Mouse (Mus musculus) MEL (cell line): ENCODE results near the gene Stx17. TPM values are rescaled to one million over a fixed set of nuclear protein-coding genes. Genes with fewer than 3 reads are reported as not detected.
A peak's percentile ranks its signal among the peaks of the same experiment; 100 is the strongest.

Experiments used
- DNase-seq: peaks from one replicate; pipeline ENCODE4 v3.0.0; 2011; ENCODE audit warnings: low read depth, low spot score
- H3K27ac ChIP-seq: 2 replicates; pipeline ENCODE4 v1.5.1; 2012; ENCODE audit warnings: low read depth, mild to moderate bottlenecking, control low read depth, low read length, moderate library complexity; ENCODE audit not compliant: control insufficient read depth
- H3K27me3 ChIP-seq, 2 experiments: fragments of 150-350 bp in 1 of 2; sonication (generic) in 1 of 2; 2 replicates each; pipeline ENCODE4 v1.6.1; 2012; ENCODE audit warnings: low read length in 2 of 2, mild to moderate bottlenecking in 2 of 2, improper control_type of control experiment in 1 of 2, moderate library complexity in 1 of 2; ENCODE audit not compliant: insufficient read depth in 2 of 2, control insufficient read depth in 1 of 2
- H3K36me3 ChIP-seq, 2 experiments: 2 replicates each; pipeline ENCODE4 v1.6.1; 2012 to 2014; ENCODE audit warnings: low read length in 2 of 2, improper control_type of control experiment in 1 of 2, inconsistent platforms in 1 of 2, mild to moderate bottlenecking in 1 of 2; ENCODE audit not compliant: insufficient read depth in 2 of 2, control insufficient read depth in 1 of 2
- H3K4me1 ChIP-seq, 2 experiments: fragments of 150-350 bp in 1 of 2; sonication (generic) in 1 of 2; 2 replicates each; pipeline ENCODE4 v1.6.1; 2012; ENCODE audit warnings: low read length in 2 of 2, improper control_type of control experiment in 1 of 2, mild to moderate bottlenecking in 1 of 2; ENCODE audit not compliant: insufficient read depth in 2 of 2, control insufficient read depth in 1 of 2
- H3K4me3 ChIP-seq, 2 experiments: fragments of 150-350 bp in 1 of 2; sonication (generic) in 1 of 2; 2 replicates each; pipeline ENCODE4 v1.5.1; 2012; ENCODE audit warnings: low read depth in 2 of 2, low read length in 2 of 2, mild to moderate bottlenecking in 2 of 2, moderate library complexity in 2 of 2, control low read depth in 1 of 2, improper control_type of control experiment in 1 of 2; ENCODE audit not compliant: control insufficient read depth in 1 of 2, insufficient read depth in 1 of 2
- H3K79me2 ChIP-seq: 2 replicates; pipeline ENCODE4 v1.6.1; 2012; ENCODE audit warnings: mild to moderate bottlenecking, low read length, moderate library complexity; ENCODE audit not compliant: control insufficient read depth, poor library complexity, insufficient read depth
- H3K9ac ChIP-seq: 2 replicates; pipeline ENCODE4 v1.6.1; 2012; ENCODE audit warnings: low read depth, mild to moderate bottlenecking, control low read depth, low read length, moderate library complexity; ENCODE audit not compliant: control insufficient read depth, poor library complexity, severe bottlenecking
- H3K9me3 ChIP-seq: fragments of 150-350 bp; sonication (generic); replicated peaks from 2 replicates; pipeline ENCODE4 v1.6.1; 2012; ENCODE audit warnings: mild to moderate bottlenecking, low read length, improper control_type of control experiment, moderate library complexity; ENCODE audit not compliant: insufficient read depth
- BHLHE40 ChIP-seq: IDR thresholded peaks from 2 replicates; pipeline ENCODE4 v1.6.1; 2012; ENCODE audit warnings: low read depth, mild to moderate bottlenecking, inconsistent platforms, low read length, improper control_type of control experiment, borderline replicate concordance
- CHD1 ChIP-seq: IDR thresholded peaks from 2 replicates; pipeline ENCODE4 v1.6.1; 2012; ENCODE audit warnings: low read depth, mild to moderate bottlenecking, inconsistent platforms, low read length, improper control_type of control experiment
- CHD2 ChIP-seq: IDR thresholded peaks from 2 replicates; pipeline ENCODE4 v1.6.1; 2011; ENCODE audit warnings: low read length, improper control_type of control experiment
- CTCF ChIP-seq, 3 experiments: IDR thresholded peaks in 2 of 3; conservative IDR thresholded peaks in 1 of 3; 2 replicates each; pipeline ENCODE4 v1.5.1; 2011 to 2012; ENCODE audit warnings: low read length in 3 of 3, low read depth in 2 of 3, mild to moderate bottlenecking in 2 of 3, improper control_type of control experiment in 1 of 3, inconsistent platforms in 1 of 3, mixed read lengths in 1 of 3, moderate library complexity in 1 of 3; ENCODE audit not compliant: control insufficient read depth in 1 of 3, insufficient read depth in 1 of 3, poor library complexity in 1 of 3, severe bottlenecking in 1 of 3
- E2F4 ChIP-seq: IDR thresholded peaks from 2 replicates; pipeline ENCODE4 v1.6.1; 2011; ENCODE audit warnings: low read depth, low read length, improper control_type of control experiment, borderline replicate concordance
- ELF1 ChIP-seq: IDR thresholded peaks from 2 replicates; pipeline ENCODE4 v1.6.1; 2014; ENCODE audit warnings: low read depth, mild to moderate bottlenecking, inconsistent platforms, low read length, improper control_type of control experiment, moderate library complexity
- EP300 ChIP-seq, 2 experiments: IDR thresholded peaks; 2 replicates each; pipeline ENCODE4 v1.6.1; 2011; ENCODE audit warnings: improper control_type of control experiment in 2 of 2, low read length in 2 of 2, low read depth in 1 of 2, mild to moderate bottlenecking in 1 of 2
- ETS1 ChIP-seq: IDR thresholded peaks from 2 replicates; pipeline ENCODE4 v1.6.1; 2012; ENCODE audit warnings: low read depth, mild to moderate bottlenecking, inconsistent platforms, low read length, improper control_type of control experiment, moderate library complexity
- GABPA ChIP-seq: IDR thresholded peaks from 2 replicates; pipeline ENCODE4 v1.6.1; 2012; ENCODE audit warnings: low read depth, mild to moderate bottlenecking, inconsistent platforms, low read length, improper control_type of control experiment, moderate library complexity
- GATA1 ChIP-seq: IDR thresholded peaks from 2 replicates; pipeline ENCODE4 v1.6.1; 2011; ENCODE audit warnings: low read depth, low read length, improper control_type of control experiment
- HCFC1 ChIP-seq: IDR thresholded peaks from 2 replicates; pipeline ENCODE4 v1.6.1; 2012; ENCODE audit warnings: low read depth, mild to moderate bottlenecking, inconsistent platforms, low read length, improper control_type of control experiment, moderate library complexity
- MAFK ChIP-seq: IDR thresholded peaks from 2 replicates; pipeline ENCODE4 v1.6.1; 2011; ENCODE audit warnings: low read depth, mild to moderate bottlenecking, low read length, improper control_type of control experiment, borderline replicate concordance
- MAX ChIP-seq: IDR thresholded peaks from 2 replicates; pipeline ENCODE4 v1.6.1; 2011; ENCODE audit warnings: low read length, improper control_type of control experiment
- MAZ ChIP-seq: IDR thresholded peaks from 2 replicates; pipeline ENCODE4 v1.6.1; 2012; ENCODE audit warnings: low read depth, mild to moderate bottlenecking, inconsistent platforms, low read length, improper control_type of control experiment
- MEF2A ChIP-seq: IDR thresholded peaks from 2 replicates; pipeline ENCODE4 v1.6.1; 2014; ENCODE audit warnings: low read depth, mild to moderate bottlenecking, inconsistent platforms, low read length, improper control_type of control experiment; ENCODE audit not compliant: poor library complexity, insufficient replicate concordance, severe bottlenecking; ENCODE audit errors: extremely low read depth
- MXI1 ChIP-seq: IDR thresholded peaks from 2 replicates; pipeline ENCODE4 v1.6.1; 2011; ENCODE audit warnings: mild to moderate bottlenecking, low read depth, low read length, improper control_type of control experiment
- MYB ChIP-seq: IDR thresholded peaks from 2 replicates; pipeline ENCODE4 v1.6.1; 2011; ENCODE audit warnings: mild to moderate bottlenecking, low read depth, low read length, improper control_type of control experiment
- MYC ChIP-seq: IDR thresholded peaks from 2 replicates; pipeline ENCODE4 v1.6.1; 2011; ENCODE audit warnings: low read depth, mild to moderate bottlenecking, low read length, improper control_type of control experiment, moderate library complexity
- NELFE ChIP-seq: IDR thresholded peaks from 2 replicates; pipeline ENCODE4 v1.6.1; 2011; ENCODE audit warnings: low read depth, low read length, improper control_type of control experiment
- NRF1 ChIP-seq: IDR thresholded peaks from 2 replicates; pipeline ENCODE4 v1.6.1; 2014; ENCODE audit warnings: low read depth, mild to moderate bottlenecking, inconsistent platforms, low read length, improper control_type of control experiment, moderate library complexity; ENCODE audit not compliant: poor library complexity, insufficient read depth, severe bottlenecking
- POLR2A ChIP-seq, 2 experiments: IDR thresholded peaks; 2 replicates each; pipeline ENCODE4 v1.6.1; 2011 to 2012; ENCODE audit warnings: low read length in 2 of 2, mild to moderate bottlenecking in 2 of 2, control low read depth in 1 of 2, improper control_type of control experiment in 1 of 2, low read depth in 1 of 2, moderate library complexity in 1 of 2; ENCODE audit not compliant: control insufficient read depth in 1 of 2, insufficient read depth in 1 of 2, poor library complexity in 1 of 2
- POLR2AphosphoS2 ChIP-seq: IDR thresholded peaks from 2 replicates; pipeline ENCODE4 v1.6.1; 2011; ENCODE audit warnings: low read length, improper control_type of control experiment
- POLR2AphosphoS5 ChIP-seq: IDR thresholded peaks from 2 replicates; pipeline ENCODE4 v1.6.1; 2012; ENCODE audit warnings: low read depth, borderline replicate concordance, mild to moderate bottlenecking, inconsistent platforms, low read length, moderate library complexity, mixed read lengths
- RAD21 ChIP-seq: IDR thresholded peaks from 2 replicates; pipeline ENCODE4 v1.6.1; 2011; ENCODE audit warnings: mild to moderate bottlenecking, low read depth, low read length, improper control_type of control experiment
- RCOR1 ChIP-seq: IDR thresholded peaks from 2 replicates; pipeline ENCODE4 v1.6.1; 2012; ENCODE audit warnings: low read depth, mild to moderate bottlenecking, inconsistent platforms, low read length, improper control_type of control experiment
- SIN3A ChIP-seq: IDR thresholded peaks from 2 replicates; pipeline ENCODE4 v1.6.1; 2012; ENCODE audit warnings: low read length, improper control_type of control experiment, inconsistent platforms
- SMC3 ChIP-seq: IDR thresholded peaks from 2 replicates; pipeline ENCODE4 v1.6.1; 2011; ENCODE audit warnings: low read depth, low read length, improper control_type of control experiment
- TAL1 ChIP-seq: IDR thresholded peaks from 2 replicates; pipeline ENCODE4 v1.6.1; 2012; ENCODE audit warnings: mild to moderate bottlenecking, inconsistent platforms, low read length, moderate library complexity, mixed read lengths
- TBP ChIP-seq: IDR thresholded peaks from 2 replicates; pipeline ENCODE4 v1.8.0; 2011; ENCODE audit warnings: low read depth, low read length, improper control_type of control experiment
- TCF12 ChIP-seq: IDR thresholded peaks from 2 replicates; pipeline ENCODE4 v1.6.1; 2014; ENCODE audit warnings: low read depth, mild to moderate bottlenecking, inconsistent platforms, low read length, improper control_type of control experiment, moderate library complexity
- UBTF ChIP-seq: IDR thresholded peaks from 2 replicates; pipeline ENCODE4 v1.6.1; 2012; ENCODE audit warnings: low read depth, mild to moderate bottlenecking, inconsistent platforms, low read length, improper control_type of control experiment, moderate library complexity, borderline replicate concordance; ENCODE audit not compliant: insufficient read depth
- USF2 ChIP-seq, 2 experiments: IDR thresholded peaks; 2 replicates each; pipeline ENCODE4 v1.6.1; 2011 to 2012; ENCODE audit warnings: improper control_type of control experiment in 2 of 2, low read length in 2 of 2, borderline replicate concordance in 1 of 2, inconsistent platforms in 1 of 2, low read depth in 1 of 2, mild to moderate bottlenecking in 1 of 2; ENCODE audit not compliant: insufficient read depth in 1 of 2
- ZC3H11A ChIP-seq: IDR thresholded peaks from 2 replicates; pipeline ENCODE4 v1.6.1; 2012; ENCODE audit warnings: low read depth, mild to moderate bottlenecking, inconsistent platforms, low read length, improper control_type of control experiment
- ZKSCAN1 ChIP-seq: IDR thresholded peaks from 2 replicates; pipeline ENCODE4 v1.6.1; 2012; ENCODE audit warnings: low read depth, mild to moderate bottlenecking, inconsistent platforms, low read length, improper control_type of control experiment, moderate library complexity
- ZMIZ1 ChIP-seq: IDR thresholded peaks from 2 replicates; pipeline ENCODE4 v1.6.1; 2012; ENCODE audit warnings: low read depth, mild to moderate bottlenecking, inconsistent platforms, low read length, improper control_type of control experiment, moderate library complexity
- ZNF384 ChIP-seq: IDR thresholded peaks from 2 replicates; pipeline ENCODE4 v1.6.1; 2012; ENCODE audit warnings: low read depth, mild to moderate bottlenecking, inconsistent platforms, low read length, improper control_type of control experiment
- polyA plus RNA-seq, 2 experiments: library from polyadenylated mRNA; stranded (reverse) in 1 of 2; unstranded in 1 of 2; fragments of >175 nt in 1 of 2; fragments of >200 nt in 1 of 2; gene quantifications; 2 replicates each; pipeline versions ENCODE4 v1.2.1 to v1.2.4; 2012; ENCODE audit warnings: low replicate concordance in 2 of 2, low read depth in 1 of 2; ENCODE audit not compliant: insufficient read length in 2 of 2, insufficient read depth in 1 of 2, missing spikeins in 1 of 2
- total RNA-seq: library from RNA; depleted of rRNA; stranded (reverse); fragments of 300-350 nt; gene quantifications from 2 replicates; pipeline ENCODE4 v1.2.3, GENCODE M21; 2012

Stx17 gene
- total and polyA plus RNA-seq, 3 experiments, result 10.4 to 55.1 (median 10.5) TPM

- DNase-seq, result peak; percentile 72
- no peak overlapping the region for H3K9ac ChIP-seq
- H3K79me2 ChIP-seq, result no peaks in the 10 kb centered on the region
- peak overlapping the region; percentile 60 for H3K27ac ChIP-seq
- peaks cover 7 to 10% of the 10 kb centered on the region in 2 experiments for H3K4me1 ChIP-seq
- no peak overlapping the region for H3K4me3 ChIP-seq
- H3K9me3 ChIP-seq, result no peaks in the 10 kb centered on the region
- no peaks in the 10 kb centered on the region for H3K27me3 ChIP-seq
- peaks cover 0 to 5% of the 10 kb centered on the region in 2 experiments; a peak in 3 of 4 replicates for H3K36me3 ChIP-seq
- TF ChIP-seq NELFE (no peak), ELF1 (no peak), ZNF384 (peak; percentile 47; the same call in 1 of the 2 replicates), CHD2 (no peak), MEF2A (no peak), CHD1 (no peak), RCOR1 (peak; percentile 71; the same call in 1 of the 2 replicates), USF2 (IDR thresholded peaks at IDR 0.05; ENCODE audit: borderline replicate concordance in 1 of 2, insufficient read depth in 1 of 2, low read depth in 1 of 2, low read length in 2 of 2) (no peak), RAD21 (no peak; the same call in none of the 2 replicates), TBP (no peak), POLR2A (IDR thresholded peaks at IDR 0.05; ENCODE audit: control insufficient read depth in 1 of 2, insufficient read depth in 1 of 2, low read depth in 1 of 2, low read length in 2 of 2, poor library complexity in 1 of 2) (no peak), E2F4 (no peak), SIN3A (no peak), ETS1 (peak; percentile 64), MAZ (no peak), UBTF (no peak), GATA1 (peak; percentile 91), ZKSCAN1 (0 out of 2 replicates have a peak, but pooled peaks have one; percentile 45), POLR2AphosphoS5 (no peak), MYB (no peak), ZMIZ1 (no peak), GABPA (no peak), TCF12 (peak; percentile 90), POLR2AphosphoS2 (no peak), CTCF (IDR thresholded peaks at IDR 0.05 in 2 of 3, conservative IDR thresholded peaks at IDR 0.05 in 1 of 3; ENCODE audit: control insufficient read depth in 1 of 3, insufficient read depth in 1 of 3, low read depth in 2 of 3, low read length in 3 of 3, poor library complexity in 1 of 3, severe bottlenecking in 1 of 3) (no peak), MYC (no peak), NRF1 (no peak), MAFK (no peak), SMC3 (0 out of 2 replicates have a peak, but pooled peaks have one; percentile 3), MXI1 (no peak), ZC3H11A (no peak), HCFC1 (no peak), EP300 (IDR thresholded peaks at IDR 0.05; ENCODE audit: low read depth in 1 of 2, low read length in 2 of 2) (peak; percentile 85 to 89), BHLHE40 (no peak), MAX (no peak), TAL1 (peak; percentile 86)
Measured at GRCm38 (mm10) chr4:48182115-48182806, 57.5 kb downstream of the Stx17 start.
